Mouse (Mus musculus): ENCODE data around the gene Strn4. TPM values are rescaled to one million over a fixed set of nuclear protein-coding genes. Genes with fewer than 3 reads are reported as not detected.

The Strn4 gene
- total and polyA plus RNA-seq, 3 experiments: 55.8 to 93.5 TPM; not detected in 1

DNA sequence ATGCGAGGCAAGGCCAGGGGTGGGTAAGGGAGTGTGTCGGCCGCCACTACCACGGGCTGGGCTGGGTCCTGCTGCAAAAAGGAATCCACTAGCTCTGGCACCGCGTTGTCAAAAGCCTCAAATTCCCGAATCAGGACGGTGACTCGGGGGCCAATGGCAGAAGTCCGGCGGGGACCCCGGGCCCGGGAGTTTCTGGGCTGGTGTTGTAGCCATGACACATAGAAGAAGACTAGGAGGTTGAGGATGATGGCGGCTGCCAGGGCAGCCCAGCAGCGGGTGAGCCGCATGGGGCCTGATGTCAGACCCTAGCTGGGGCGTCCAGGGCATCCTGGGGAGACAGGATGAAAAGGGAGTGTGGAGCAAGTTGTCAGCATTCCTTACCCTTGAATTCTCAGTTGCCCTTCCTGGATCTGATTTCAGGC lies 4.0 kb upstream of the Strn4 start:
- peaks cover 5% of the 10 kb centered on the region for H3K79me2 ChIP-seq (ENCODE audit: control insufficient read depth, insufficient read depth, low read length, poor library complexity)
- peaks cover 3 to 4% of the 10 kb centered on the region in 2 experiments; a peak in 3 of 4 replicates for H3K4me1 ChIP-seq (ENCODE audit: control insufficient read depth in 1 of 2, insufficient read depth in 2 of 2, low read length in 2 of 2)
- TF ChIP-seq MAZ (IDR thresholded peaks at IDR 0.05; ENCODE audit: low read depth, low read length): no peak
- no peak overlapping the region for H3K27ac ChIP-seq (ENCODE audit: control insufficient read depth, low read depth, low read length)
- no peaks in the 10 kb centered on the region for H3K9me3 ChIP-seq (replicated peaks; ENCODE audit: insufficient read depth, low read length)
- H3K9ac ChIP-seq (ENCODE audit: control insufficient read depth, low read depth, low read length, poor library complexity, severe bottlenecking): no peak overlapping the region
- DNase-seq (ENCODE audit: low read depth, low spot score): no peak
- H3K27me3 ChIP-seq (ENCODE audit: control insufficient read depth in 1 of 2, insufficient read depth in 2 of 2, low read length in 2 of 2): no peaks in the 10 kb centered on the region
- peaks cover 0 to 3% of the 10 kb centered on the region in 2 experiments; a peak in 2 of 4 replicates for H3K36me3 ChIP-seq (ENCODE audit: control insufficient read depth in 1 of 2, insufficient read depth in 2 of 2, low read length in 2 of 2)
- H3K4me3 ChIP-seq (ENCODE audit: control insufficient read depth in 1 of 2, insufficient read depth in 1 of 2, low read depth in 2 of 2, low read length in 2 of 2): no peak overlapping the region

DNA sequence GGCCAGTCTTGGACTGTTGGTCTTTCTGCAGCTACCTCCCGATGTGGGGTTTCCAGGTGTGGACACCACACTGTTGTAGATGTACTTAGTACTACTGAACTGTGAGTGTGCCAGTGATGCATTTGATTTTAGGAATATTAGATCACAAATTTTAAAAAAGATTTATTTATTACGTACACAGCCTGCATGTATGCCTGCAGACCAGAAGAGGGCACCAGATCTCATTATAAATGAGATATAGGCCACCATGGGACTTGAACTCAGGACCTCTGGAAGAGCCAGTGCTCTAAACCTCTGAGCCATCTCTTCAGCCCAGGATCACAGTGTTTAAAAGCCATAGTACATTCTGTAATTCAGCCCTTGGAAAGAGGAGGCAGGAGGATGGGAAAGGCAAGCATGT lies 3.2 kb upstream of the Strn4 start:
- Histone ChIP-seq H3K27ac (ENCODE audit: control insufficient read depth, low read depth, low read length) (no peak overlapping the region), H3K36me3 (ENCODE audit: control insufficient read depth in 1 of 2, insufficient read depth in 2 of 2, low read length in 2 of 2) (peaks cover 0 to 7% of the 10 kb centered on the region in 2 experiments; a peak in 3 of 4 replicates), H3K27me3 (ENCODE audit: control insufficient read depth in 1 of 2, insufficient read depth in 2 of 2, low read length in 2 of 2) (no peaks in the 10 kb centered on the region), H3K4me1 (ENCODE audit: control insufficient read depth in 1 of 2, insufficient read depth in 2 of 2, low read length in 2 of 2) (peaks cover 3 to 7% of the 10 kb centered on the region in 2 experiments), H3K4me3 (ENCODE audit: control insufficient read depth in 1 of 2, insufficient read depth in 1 of 2, low read depth in 2 of 2, low read length in 2 of 2) (no peak overlapping the region), H3K9ac (ENCODE audit: control insufficient read depth, low read depth, low read length, poor library complexity, severe bottlenecking) (no peak overlapping the region), H3K9me3 (replicated peaks; ENCODE audit: insufficient read depth, low read length) (no peaks in the 10 kb centered on the region), H3K79me2 (ENCODE audit: control insufficient read depth, insufficient read depth, low read length, poor library complexity) (peaks cover 13% of the 10 kb centered on the region)
- TF ChIP-seq RAD21 (IDR thresholded peaks at IDR 0.05; ENCODE audit: low read depth, low read length): peak; percentile 24
- TF ChIP-seq CTCF (IDR thresholded peaks at IDR 0.05 in 2 of 3, conservative IDR thresholded peaks at IDR 0.05 in 1 of 3; ENCODE audit: control insufficient read depth in 1 of 3, insufficient read depth in 1 of 3, low read depth in 2 of 3, low read length in 3 of 3, poor library complexity in 1 of 3, severe bottlenecking in 1 of 3): peak; percentile 3 to 51 (median 35); a peak in 4 of 6 replicates
- TF ChIP-seq ZC3H11A (IDR thresholded peaks at IDR 0.05; ENCODE audit: low read depth, low read length): peak; percentile 9; the same call in 1 of the 2 replicates
- no peak for TF ChIP-seq GABPA (IDR thresholded peaks at IDR 0.05; ENCODE audit: low read depth, low read length)
- TF ChIP-seq RCOR1 (IDR thresholded peaks at IDR 0.05; ENCODE audit: low read depth, low read length): no peak
- no peak for TF ChIP-seq USF2 (IDR thresholded peaks at IDR 0.05; ENCODE audit: borderline replicate concordance in 1 of 2, insufficient read depth in 1 of 2, low read depth in 1 of 2, low read length in 2 of 2)
- TF ChIP-seq SMC3 (IDR thresholded peaks at IDR 0.05; ENCODE audit: low read depth, low read length): peak; percentile 19
- no peak for TF ChIP-seq USF1 (IDR thresholded peaks at IDR 0.05; ENCODE audit: low read depth, low read length)
- TF ChIP-seq ELF1 (IDR thresholded peaks at IDR 0.05; ENCODE audit: low read depth, low read length): no peak
- TF ChIP-seq ZNF384 (IDR thresholded peaks at IDR 0.05; ENCODE audit: low read depth, low read length): no peak
- no peak for DNase-seq (ENCODE audit: low read depth, low spot score)

- H3K9ac ChIP-seq (ENCODE audit: control insufficient read depth, low read depth, low read length, poor library complexity, severe bottlenecking): peak overlapping the region; percentile 99
- H3K79me2 ChIP-seq (ENCODE audit: control insufficient read depth, insufficient read depth, low read length, poor library complexity): peaks cover 48% of the 10 kb centered on the region
- peaks cover 15 to 27% of the 10 kb centered on the region in 2 experiments for H3K4me1 ChIP-seq (ENCODE audit: control insufficient read depth in 1 of 2, insufficient read depth in 2 of 2, low read length in 2 of 2)
- H3K36me3 ChIP-seq (ENCODE audit: control insufficient read depth in 1 of 2, insufficient read depth in 2 of 2, low read length in 2 of 2): peaks cover 2 to 37% of the 10 kb centered on the region in 2 experiments
- DNase-seq (ENCODE audit: low read depth, low spot score): peak; percentile 83
- H3K27ac ChIP-seq (ENCODE audit: control insufficient read depth, low read depth, low read length): peak overlapping the region; percentile 64
- peak overlapping the region; percentile 65 to 99 for H3K4me3 ChIP-seq (ENCODE audit: control insufficient read depth in 1 of 2, insufficient read depth in 1 of 2, low read depth in 2 of 2, low read length in 2 of 2)
- TF ChIP-seq MYB (IDR thresholded peaks at IDR 0.05; ENCODE audit: low read depth, low read length) (no peak), NELFE (IDR thresholded peaks at IDR 0.05; ENCODE audit: low read depth, low read length) (peak; percentile 87), CHD1 (IDR thresholded peaks at IDR 0.05; ENCODE audit: low read depth, low read length) (no peak), RCOR1 (IDR thresholded peaks at IDR 0.05; ENCODE audit: low read depth, low read length) (no peak), ZMIZ1 (IDR thresholded peaks at IDR 0.05; ENCODE audit: low read depth, low read length) (peak; percentile 77; the same call in 1 of the 2 replicates), POLR2A (IDR thresholded peaks at IDR 0.05; ENCODE audit: control insufficient read depth in 1 of 2, insufficient read depth in 1 of 2, low read depth in 1 of 2, low read length in 2 of 2, poor library complexity in 1 of 2) (peak; percentile 83 to 90; a peak in 3 of 4 replicates), TBP (IDR thresholded peaks at IDR 0.05; ENCODE audit: low read depth, low read length) (no peak), MAFK (IDR thresholded peaks at IDR 0.05; ENCODE audit: borderline replicate concordance, low read depth, low read length) (no peak), NRF1 (IDR thresholded peaks at IDR 0.05; ENCODE audit: insufficient read depth, low read depth, low read length, poor library complexity, severe bottlenecking) (peak; percentile 78), MAZ (IDR thresholded peaks at IDR 0.05; ENCODE audit: low read depth, low read length) (no peak), MAX (IDR thresholded peaks at IDR 0.05; ENCODE audit: low read length) (peak; percentile 66), MYC (IDR thresholded peaks at IDR 0.05; ENCODE audit: low read depth, low read length) (no peak), MXI1 (IDR thresholded peaks at IDR 0.05; ENCODE audit: low read depth, low read length) (no peak), RAD21 (IDR thresholded peaks at IDR 0.05; ENCODE audit: low read depth, low read length) (no peak), UBTF (IDR thresholded peaks at IDR 0.05; ENCODE audit: borderline replicate concordance, insufficient read depth, low read depth, low read length) (0 out of 2 replicates have a peak, but pooled peaks have one; percentile 59), CTCF (IDR thresholded peaks at IDR 0.05 in 2 of 3, conservative IDR thresholded peaks at IDR 0.05 in 1 of 3; ENCODE audit: control insufficient read depth in 1 of 3, insufficient read depth in 1 of 3, low read depth in 2 of 3, low read length in 3 of 3, poor library complexity in 1 of 3, severe bottlenecking in 1 of 3) (no peak), E2F4 (IDR thresholded peaks at IDR 0.05; ENCODE audit: borderline replicate concordance, low read depth, low read length) (no peak)
- H3K27me3 ChIP-seq (ENCODE audit: control insufficient read depth in 1 of 2, insufficient read depth in 2 of 2, low read length in 2 of 2): no peaks in the 10 kb centered on the region
- H3K9me3 ChIP-seq (replicated peaks; ENCODE audit: insufficient read depth, low read length): no peaks in the 10 kb centered on the region
These were observed 387 bp downstream of the Strn4 start for GRCm38 (mm10) chr7:16816078-16816474.
